Mouse (Mus musculus) limb, embryonic 14.5 days (tissue): ENCODE measurements at regions not wholly inside any gene's neighbourhood (a gene's known extent, or its start where the extent isn't known, plus 50 kb on each side); places are given as distances from the start of the nearest gene placed in this dataset.
"Not testable (repeated sequence)": the region's sequence is repeated elsewhere in the genome, so short reads cannot be mapped to it uniquely, and the experiment has no call there.

ENCODE experiments used
- ATAC-seq: fragments of 200-750 bp; cut with Nextera tagmentation; 2 replicates; pipeline ENCODE4 v1.8.0; 2017; ENCODE audit warnings: low read depth, moderate number of reproducible peaks, moderate TSS enrichment; ENCODE audit not compliant: low FRiP score
- DNase-seq: peaks from one replicate; pipeline ENCODE4 v3.0.0-alpha.2; 2015; ENCODE audit warnings: low spot score
- H3K27ac ChIP-seq: fragments of 300-500 bp; sonication (generic); replicated peaks from 2 replicates; pipeline ENCODE4 v1.5.1; 2014; ENCODE audit warnings: low read depth, mild to moderate bottlenecking, low read length, moderate library complexity, mixed read lengths
- H3K27me3 ChIP-seq: fragments of 300-500 bp; sonication (generic); 2 replicates; pipeline ENCODE4 v1.6.1; 2014; ENCODE audit warnings: low read length, mixed read lengths; ENCODE audit not compliant: control insufficient read depth, insufficient read depth
- H3K36me3 ChIP-seq: fragments of 300-500 bp; sonication (generic); 2 replicates; pipeline ENCODE4 v1.6.1; 2014; ENCODE audit warnings: mild to moderate bottlenecking, low read length, moderate library complexity, mixed read lengths; ENCODE audit not compliant: control insufficient read depth, insufficient read depth
- H3K4me1 ChIP-seq: fragments of 300-500 bp; sonication (generic); 2 replicates; pipeline ENCODE4 v1.6.1; 2014; ENCODE audit warnings: antibody characterized with exemption, low read length, mixed read lengths; ENCODE audit not compliant: control insufficient read depth, insufficient read depth
- H3K4me2 ChIP-seq: fragments of 300-500 bp; sonication (generic); replicated peaks from 2 replicates; pipeline ENCODE4 v1.6.1; 2014; ENCODE audit warnings: low read depth, mild to moderate bottlenecking, low read length, moderate library complexity; ENCODE audit not compliant: severe bottlenecking
- H3K4me3 ChIP-seq: fragments of 300-500 bp; sonication (generic); replicated peaks from 2 replicates; pipeline ENCODE4 v1.5.1; 2014; ENCODE audit warnings: low read length
- H3K9ac ChIP-seq: fragments of 300-500 bp; sonication (generic); 2 replicates; pipeline ENCODE4 v1.6.1; 2014; ENCODE audit warnings: mild to moderate bottlenecking, low read depth, low read length, moderate library complexity; ENCODE audit not compliant: severe bottlenecking
- H3K9me3 ChIP-seq: fragments of 300-500 bp; sonication (generic); 2 replicates; pipeline ENCODE4 v1.6.1; 2016; ENCODE audit warnings: low read length; ENCODE audit not compliant: control insufficient read depth
- POLR2A ChIP-seq: fragments of 200-500 bp; IDR thresholded peaks from 2 replicates; pipeline ENCODE4 v1.8.0; 2012; ENCODE audit warnings: inconsistent platforms, mild to moderate bottlenecking, moderate library complexity, borderline replicate concordance; ENCODE audit not compliant: insufficient read depth, insufficient read length; ENCODE audit errors: extremely low read depth
- WGBS: fragments of 180-500 bp; shearing (Covaris S2); extraction: QIAGEN DNeasy Blood & Tissue Kit; methylation state at CpG from one replicate; pipeline ENCODE4 v1.1.7; 2014; 5-methylcytosine and 5-hydroxymethylcytosine counted together

- H3K27me3 ChIP-seq, result no peaks in the 10 kb centered on the region
- H3K27ac ChIP-seq, result no peak overlapping the region
- H3K4me3 ChIP-seq, result no peak overlapping the region
- DNase-seq, result no peak
- TF ChIP-seq POLR2A, result no peak
- ATAC-seq, result no peak
- 70% methylated on average over 1 of the region's 1 CpGs for WGBS
- no peak overlapping the region for H3K9ac ChIP-seq
- no peaks in the 10 kb centered on the region for H3K4me1 ChIP-seq
- H3K36me3 ChIP-seq, result no peaks in the 10 kb centered on the region
- H3K9me3 ChIP-seq, result no peaks in the 10 kb centered on the region
- H3K4me2 ChIP-seq, result no peak overlapping the region
Observed at GRCm38 (mm10) chr14:96676213-96676612, 157.3 kb upstream of the Klhl1 start.

GRCm38 (mm10) chr14:96668635-96669034 is 149.7 kb upstream of the Klhl1 start:
- Histone ChIP-seq H3K4me1 (no peaks in the 10 kb centered on the region), H3K27me3 (no peaks in the 10 kb centered on the region), H3K9ac (no peak overlapping the region), H3K36me3 (no peaks in the 10 kb centered on the region), H3K4me3 (no peak overlapping the region), H3K4me2 (no peak overlapping the region), H3K27ac (no peak overlapping the region), H3K9me3 (no peaks in the 10 kb centered on the region)
- WGBS, result 85% methylated on average over 2 of the region's 2 CpGs
- no peak for TF ChIP-seq POLR2A
- ATAC-seq (no peak), DNase-seq (no peak)

- no peaks in the 10 kb centered on the region for H3K4me1 ChIP-seq
- no peaks in the 10 kb centered on the region for H3K27me3 ChIP-seq
- no peak overlapping the region for H3K4me2 ChIP-seq
- H3K9me3 ChIP-seq, result no peaks in the 10 kb centered on the region
- no peak overlapping the region for H3K4me3 ChIP-seq
- H3K27ac ChIP-seq, result no peak overlapping the region
- 94% methylated on average over 1 of the region's 1 CpGs for WGBS
- ATAC-seq (no peak), DNase-seq (no peak)
- no peak overlapping the region for H3K9ac ChIP-seq
- TF ChIP-seq POLR2A, result no peak
- H3K36me3 ChIP-seq, result no peaks in the 10 kb centered on the region
Observed at GRCm38 (mm10) chr14:96656500-96656899, 137.6 kb upstream of the Klhl1 start.

- 82% methylated on average over 2 of the region's 2 CpGs for WGBS
- no peaks in the 10 kb centered on the region for H3K36me3 ChIP-seq
- no peak overlapping the region for H3K4me3 ChIP-seq
- ATAC-seq, result no peak
- H3K27ac ChIP-seq, result no peak overlapping the region
- no peak overlapping the region for H3K9ac ChIP-seq
- no peaks in the 10 kb centered on the region for H3K27me3 ChIP-seq
- no peaks in the 10 kb centered on the region for H3K9me3 ChIP-seq
- DNase-seq, result no peak
- no peaks in the 10 kb centered on the region for H3K4me1 ChIP-seq
- TF ChIP-seq POLR2A, result no peak
- H3K4me2 ChIP-seq, result no peak overlapping the region
Observed at GRCm38 (mm10) chr14:96630291-96630690, 111.4 kb upstream of the Klhl1 start.

GRCm38 (mm10) chr14:96606736-96607135 is 87.8 kb upstream of the Klhl1 start:
- Histone ChIP-seq H3K36me3 (no peaks in the 10 kb centered on the region), H3K4me3 (no peak overlapping the region), H3K4me2 (no peak overlapping the region), H3K9ac (no peak overlapping the region), H3K27me3 (no peaks in the 10 kb centered on the region), H3K4me1 (no peaks in the 10 kb centered on the region), H3K27ac (no peak overlapping the region), H3K9me3 (no peaks in the 10 kb centered on the region)
- ATAC-seq (no peak), DNase-seq (no peak)
- TF ChIP-seq POLR2A, result no peak
- 54% methylated on average over 4 of the region's 4 CpGs for WGBS

GRCm38 (mm10) chr14:96601092-96601491 is 82.2 kb upstream of the Klhl1 start:
- not testable (repeated sequence) for H3K36me3 ChIP-seq, DNase-seq, H3K27me3 ChIP-seq, H3K9ac ChIP-seq, H3K4me1 ChIP-seq, H3K27ac ChIP-seq, H3K9me3 ChIP-seq, ATAC-seq, H3K4me3 ChIP-seq, H3K4me2 ChIP-seq
- WGBS, result 68% methylated on average over 1 of the region's 1 CpGs
